Mouse (Mus musculus) hindbrain, embryonic 11.5 days (tissue): ENCODE results near the gene Tef. TPM values are rescaled to one million over a fixed set of nuclear protein-coding genes. Genes with fewer than 3 reads are reported as not detected.

Experiments used
- ATAC-seq: fragments of 200-750 bp; cut with Nextera tagmentation; 2 replicates; pipeline ENCODE4 v1.8.0; 2017; ENCODE audit warnings: mild to moderate bottlenecking, moderate TSS enrichment, moderate library complexity; ENCODE audit not compliant: low FRiP score
- DNase-seq: peaks from one replicate; pipeline ENCODE4 v3.0.0-alpha.2; 2015; ENCODE audit warnings: low spot score
- H3K27ac ChIP-seq: fragments of 300-500 bp; sonication (generic); 2 replicates; pipeline ENCODE4 v1.5.1; 2014; ENCODE audit warnings: mild to moderate bottlenecking, low read depth, low read length
- H3K27me3 ChIP-seq: fragments of 300-500 bp; sonication (generic); 2 replicates; pipeline ENCODE4 v1.6.1; 2014; ENCODE audit warnings: mild to moderate bottlenecking, low read length, moderate library complexity, mixed read lengths; ENCODE audit not compliant: control insufficient read depth, insufficient read depth
- H3K36me3 ChIP-seq: fragments of 300-500 bp; sonication (generic); 2 replicates; pipeline ENCODE4 v1.6.1; 2014; ENCODE audit warnings: mild to moderate bottlenecking, low read length, moderate library complexity, mixed read lengths; ENCODE audit not compliant: control insufficient read depth, insufficient read depth
- H3K4me1 ChIP-seq: fragments of 300-500 bp; sonication (generic); replicated peaks from 2 replicates; pipeline ENCODE4 v1.6.1; 2014; ENCODE audit warnings: low read length, mixed read lengths; ENCODE audit not compliant: control insufficient read depth, insufficient read depth
- H3K4me2 ChIP-seq: fragments of 300-500 bp; sonication (generic); replicated peaks from 2 replicates; pipeline ENCODE4 v1.6.1; 2014; ENCODE audit warnings: mild to moderate bottlenecking, low read depth, low read length
- H3K4me3 ChIP-seq: fragments of 300-500 bp; sonication (generic); 2 replicates; pipeline ENCODE4 v1.5.1; 2014; ENCODE audit warnings: low read depth, low read length
- H3K9ac ChIP-seq: fragments of 300-500 bp; sonication (generic); 2 replicates; pipeline ENCODE4 v1.6.1; 2014; ENCODE audit warnings: low read depth, low read length
- H3K9me3 ChIP-seq: fragments of 300-500 bp; sonication (generic); 2 replicates; pipeline ENCODE4 v1.6.1; 2016; ENCODE audit warnings: low read length; ENCODE audit not compliant: control insufficient read depth
- WGBS: fragments of 180-500 bp; shearing (Covaris S2); extraction: QIAGEN DNeasy Blood & Tissue Kit; methylation state at CpG from one replicate; pipeline ENCODE4 v1.1.7; 2014; 5-methylcytosine and 5-hydroxymethylcytosine counted together
- polyA plus RNA-seq: library from polyadenylated mRNA; unstranded; fragments of >200 nt; fragmentation: Nextera tagmentation; extraction: Ambion mirVana; gene quantifications from 2 replicates; pipeline ENCODE4 v1.2.1, GENCODE M21; 2014

Tef gene
- polyA plus RNA-seq, result 12.0 and 12.4 TPM in 2 replicates

DNA sequence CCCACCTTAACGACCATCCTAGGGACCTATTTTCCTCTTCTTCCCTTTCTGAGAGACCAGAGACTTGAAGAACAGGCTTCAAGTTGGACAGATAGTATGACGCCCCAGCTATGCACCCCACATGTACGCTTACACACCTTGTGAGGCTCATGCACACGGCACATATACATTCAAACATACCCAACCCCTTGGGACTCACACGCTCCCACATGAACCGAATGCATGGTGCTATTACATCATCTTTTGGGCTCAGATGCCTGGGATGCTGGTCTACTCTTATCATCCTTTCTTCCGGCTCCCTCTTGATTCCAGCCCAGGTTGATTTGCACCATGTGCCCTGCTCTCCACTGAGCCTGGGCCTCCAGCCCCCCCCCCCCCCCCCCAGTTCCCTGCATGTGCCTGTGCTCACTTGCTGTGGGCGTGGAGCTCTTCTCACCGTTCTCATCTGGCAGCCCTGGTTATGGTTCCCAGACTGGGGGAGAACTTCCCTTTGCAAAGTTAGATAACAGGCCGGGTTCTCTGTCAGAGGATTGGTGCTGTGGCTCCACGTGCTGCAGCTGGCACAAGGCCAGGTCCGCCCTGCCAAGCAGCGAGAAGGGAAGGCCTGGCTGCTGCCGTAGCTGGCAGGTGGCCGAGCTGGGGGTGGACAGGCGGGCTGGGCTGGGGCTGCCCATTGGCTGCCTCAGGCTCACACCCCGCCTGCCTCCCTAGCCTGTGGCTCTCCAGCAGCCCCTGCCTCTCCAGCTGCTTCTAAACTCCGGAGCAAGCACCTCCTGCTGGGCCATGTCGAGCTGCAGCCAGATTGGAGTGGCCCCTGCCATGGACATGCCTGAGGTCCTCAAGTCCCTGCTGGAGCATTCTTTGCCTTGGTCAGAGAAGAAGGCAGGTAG lies at the start of gene Tef:
Gene Tef, plus strand, starts transcription at position 421 of the 890 bp plus-strand sequence.
- Histone ChIP-seq H3K36me3 (no peaks in the 10 kb centered on the region), H3K27ac (no peak within 1 kb of the TSS), H3K4me2 (peak within 1 kb of the TSS; percentile 33), H3K27me3 (no peaks in the 10 kb centered on the region), H3K9ac (no peak within 1 kb of the TSS), H3K9me3 (no peaks in the 10 kb centered on the region), H3K4me3 (0 out of 2 replicates have a peak within 1 kb of the TSS, but pooled peaks have one; percentile 12), H3K4me1 (peaks cover 5% of the 10 kb centered on the region; the same call in 1 of the 2 replicates)
- DNase-seq (peak; percentile 84), ATAC-seq (peak; percentile 98)
- WGBS, result 29% methylated on average over 19 of the region's 19 CpGs

DNA sequence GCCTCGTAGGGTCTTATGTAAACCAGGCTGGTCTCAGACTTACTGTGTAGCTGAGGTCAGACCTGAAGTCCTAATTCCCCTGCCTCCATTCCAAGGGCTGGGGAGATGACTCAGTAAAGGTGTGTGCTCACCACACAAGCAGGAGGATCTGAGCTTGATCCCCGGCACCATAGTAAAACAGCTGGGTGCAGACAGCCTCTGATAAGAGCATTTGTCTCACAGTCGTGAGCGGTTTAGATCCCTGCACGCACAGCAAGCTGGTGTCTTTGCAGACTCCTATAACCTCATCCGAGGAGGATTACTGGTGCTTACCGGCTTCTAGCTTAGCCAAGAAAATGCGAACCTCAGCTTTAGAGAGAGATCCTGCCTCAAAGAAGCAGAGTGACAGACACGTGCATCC lies 48.6 kb upstream of the Tef start:
- no peaks in the 10 kb centered on the region for H3K36me3 ChIP-seq
- 93% methylated on average over 9 of the region's 9 CpGs for WGBS
- no peaks in the 10 kb centered on the region for H3K9me3 ChIP-seq
- H3K27me3 ChIP-seq, result no peaks in the 10 kb centered on the region
- H3K4me1 ChIP-seq, result no peaks in the 10 kb centered on the region
- no peak overlapping the region for H3K27ac ChIP-seq
- ATAC-seq (no peak), DNase-seq (no peak)
- no peak overlapping the region for H3K9ac ChIP-seq
- H3K4me3 ChIP-seq, result no peak overlapping the region
- no peak overlapping the region for H3K4me2 ChIP-seq

DNA sequence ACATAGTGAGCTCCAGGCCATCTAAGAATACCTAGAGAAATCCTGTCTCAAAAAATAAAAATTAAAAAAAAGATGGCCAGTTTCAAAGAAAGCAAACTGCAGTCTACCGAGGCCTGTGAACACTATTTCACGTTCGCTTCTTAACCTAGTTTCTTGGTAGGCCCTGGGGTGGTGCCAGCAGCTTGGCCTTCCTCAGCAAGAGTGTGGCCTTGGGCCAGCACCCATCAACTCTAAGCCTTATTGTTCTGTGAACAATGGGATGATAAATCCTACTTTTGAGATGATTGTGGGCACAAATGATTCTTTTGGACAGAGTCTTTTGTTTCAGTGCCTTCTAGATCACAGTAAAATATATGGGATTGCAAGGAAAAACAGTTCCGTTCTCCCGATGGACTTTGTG lies 43.5 kb upstream of the Tef start:
- Histone ChIP-seq H3K9ac (no peak overlapping the region), H3K4me2 (no peak overlapping the region), H3K9me3 (no peaks in the 10 kb centered on the region), H3K4me1 (no peaks in the 10 kb centered on the region), H3K36me3 (no peaks in the 10 kb centered on the region), H3K4me3 (no peak overlapping the region), H3K27ac (no peak overlapping the region), H3K27me3 (no peaks in the 10 kb centered on the region)
- WGBS, result 91% methylated on average over 5 of the region's 5 CpGs
- no peak for DNase-seq
- ATAC-seq, result no peak

DNA sequence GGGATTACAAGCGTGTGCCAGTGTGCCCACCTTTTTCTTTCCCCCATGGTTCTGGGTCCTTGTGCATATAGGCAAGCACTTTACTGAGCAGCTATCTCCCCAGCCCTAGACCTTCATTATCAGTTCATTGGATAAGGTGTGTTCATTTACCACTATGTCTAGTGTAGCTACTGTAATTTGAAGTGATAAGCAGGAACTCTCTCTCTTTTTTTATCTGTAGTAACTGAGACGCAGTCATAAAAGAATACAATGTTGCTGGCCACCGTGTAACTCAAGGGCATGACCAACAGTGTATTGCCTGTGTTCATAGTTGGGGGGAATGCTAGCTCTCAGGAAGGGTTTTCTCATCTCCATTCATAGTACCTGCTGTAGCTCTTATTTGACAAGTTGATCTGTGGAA lies 42.7 kb upstream of the Tef start:
- no peaks in the 10 kb centered on the region for H3K36me3 ChIP-seq
- no peak overlapping the region for H3K4me3 ChIP-seq
- H3K9me3 ChIP-seq, result no peaks in the 10 kb centered on the region
- H3K9ac ChIP-seq, result no peak overlapping the region
- no peak overlapping the region for H3K27ac ChIP-seq
- no peaks in the 10 kb centered on the region for H3K27me3 ChIP-seq
- 93% methylated on average over 3 of the region's 3 CpGs for WGBS
- no peak for ATAC-seq
- no peaks in the 10 kb centered on the region for H3K4me1 ChIP-seq
- no peak for DNase-seq
- no peak overlapping the region for H3K4me2 ChIP-seq

DNA sequence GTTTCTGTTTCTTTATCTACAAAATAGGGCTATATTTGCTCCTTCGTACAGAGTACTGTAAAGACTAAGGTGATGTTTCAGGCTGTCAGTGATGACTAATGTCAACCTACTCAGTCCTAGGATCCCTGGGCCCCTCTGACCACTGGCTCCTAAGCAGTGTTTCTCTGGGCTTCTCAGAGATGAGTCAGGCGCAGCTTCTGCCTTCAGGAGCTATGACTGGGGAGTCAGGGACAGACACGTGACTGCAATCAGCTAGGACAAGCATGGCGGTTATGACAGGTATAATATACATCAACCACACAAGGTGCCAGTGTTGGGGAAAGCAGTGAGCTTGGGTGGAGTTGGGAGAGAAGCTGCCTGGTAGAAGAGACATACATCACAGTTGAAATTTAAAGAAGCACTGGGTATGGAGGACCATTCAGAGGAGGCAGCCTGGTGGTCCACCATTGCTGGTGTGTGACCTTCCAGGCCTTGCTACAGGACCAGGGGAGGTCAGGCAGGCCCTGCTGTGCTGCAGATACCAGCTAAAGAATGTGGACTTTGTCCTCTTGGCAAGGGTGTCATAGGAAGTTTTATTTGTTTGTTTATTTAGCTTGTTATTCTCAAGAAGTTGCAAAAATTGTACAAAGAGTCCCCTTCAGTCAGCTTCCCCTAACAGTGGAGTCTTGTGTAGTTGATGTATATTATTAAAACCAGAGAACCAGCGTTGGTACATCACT lies 41.7 kb upstream of the Tef start:
- DNase-seq (no peak), ATAC-seq (no peak)
- WGBS, result 95% methylated on average over 5 of the region's 5 CpGs
- H3K27me3 ChIP-seq, result no peaks in the 10 kb centered on the region
- H3K4me3 ChIP-seq, result no peak overlapping the region
- H3K27ac ChIP-seq, result no peak overlapping the region
- H3K4me2 ChIP-seq, result no peak overlapping the region
- H3K9ac ChIP-seq, result no peak overlapping the region
- no peaks in the 10 kb centered on the region for H3K4me1 ChIP-seq
- H3K9me3 ChIP-seq, result no peaks in the 10 kb centered on the region
- no peaks in the 10 kb centered on the region for H3K36me3 ChIP-seq

DNA sequence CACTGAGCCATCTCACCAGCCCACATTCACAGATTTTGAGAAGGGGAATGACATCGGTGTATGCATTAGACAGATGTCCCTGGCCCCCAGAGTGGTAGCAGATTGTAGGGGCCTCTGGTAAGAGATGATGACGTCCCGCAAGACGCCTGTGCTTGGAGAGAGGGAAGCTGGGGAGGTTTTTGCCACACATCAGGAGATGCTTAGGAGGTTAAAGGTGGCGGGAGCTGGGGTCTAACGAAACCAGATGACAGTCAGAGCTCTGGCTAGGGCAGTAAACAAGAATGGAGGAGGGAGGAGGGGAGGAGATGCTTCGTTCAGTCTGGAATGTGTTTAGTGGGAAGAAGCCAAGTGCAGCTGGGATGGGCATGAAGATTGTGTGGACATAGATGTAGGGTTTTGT lies 40.8 kb upstream of the Tef start:
- Histone ChIP-seq H3K36me3 (no peaks in the 10 kb centered on the region), H3K4me2 (no peak overlapping the region), H3K27me3 (no peaks in the 10 kb centered on the region), H3K27ac (no peak overlapping the region), H3K4me1 (no peaks in the 10 kb centered on the region), H3K4me3 (no peak overlapping the region), H3K9ac (no peak overlapping the region), H3K9me3 (no peaks in the 10 kb centered on the region)
- WGBS, result 80% methylated on average over 7 of the region's 7 CpGs
- DNase-seq (peak; percentile 13), ATAC-seq (no peak)

DNA sequence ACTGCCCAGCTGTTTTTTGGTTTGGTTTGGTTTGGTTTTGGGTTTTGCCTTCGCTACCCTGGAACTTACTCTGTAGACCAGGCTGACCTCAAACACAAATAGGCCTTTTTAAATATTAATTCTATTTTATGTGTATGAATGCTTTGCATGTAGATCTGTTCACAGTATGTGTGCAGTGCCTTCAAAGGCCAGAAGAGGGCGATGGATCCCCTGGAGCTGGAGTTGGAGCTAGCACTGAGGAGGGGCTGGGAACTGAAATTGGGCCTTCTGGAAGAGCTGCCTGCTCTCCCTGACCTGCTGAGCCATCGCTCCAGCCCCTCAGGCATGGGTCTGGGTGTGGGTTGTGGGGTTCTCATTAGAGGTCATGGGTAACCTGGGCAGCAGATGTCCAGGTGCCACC lies 40.3 kb upstream of the Tef start:
- Histone ChIP-seq H3K4me1 (no peaks in the 10 kb centered on the region), H3K27me3 (no peaks in the 10 kb centered on the region), H3K4me3 (no peak overlapping the region), H3K9me3 (no peaks in the 10 kb centered on the region), H3K4me2 (no peak overlapping the region), H3K9ac (no peak overlapping the region), H3K36me3 (no peaks in the 10 kb centered on the region), H3K27ac (no peak overlapping the region)
- DNase-seq (no peak), ATAC-seq (no peak)
- WGBS, result 89% methylated on average over 3 of the region's 3 CpGs

DNA sequence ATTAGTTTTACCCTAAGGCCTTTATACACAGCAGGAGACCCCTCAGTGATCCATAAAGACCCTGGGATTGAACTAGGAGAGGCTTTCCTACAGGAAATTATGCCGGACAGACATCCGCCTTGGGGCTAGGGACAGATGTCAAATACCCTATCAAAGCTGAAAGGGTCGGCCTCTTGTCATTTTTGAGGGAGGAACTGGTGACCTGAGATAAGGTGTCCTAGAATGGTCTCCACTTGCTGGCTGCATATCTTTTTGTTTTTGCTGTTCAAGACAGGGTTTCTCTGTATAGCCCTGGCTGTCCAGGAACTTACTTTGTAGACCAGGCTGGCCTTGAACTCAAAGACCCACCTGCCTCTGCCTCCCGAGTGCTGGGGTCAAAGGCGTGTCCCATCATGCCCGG lies 37.6 kb upstream of the Tef start:
- no peak overlapping the region for H3K27ac ChIP-seq
- no peak for ATAC-seq
- no peaks in the 10 kb centered on the region for H3K9me3 ChIP-seq
- H3K4me3 ChIP-seq, result no peak overlapping the region
- H3K27me3 ChIP-seq, result no peaks in the 10 kb centered on the region
- H3K4me2 ChIP-seq, result no peak overlapping the region
- peaks cover 4% of the 10 kb centered on the region; the same call in 1 of the 2 replicates for H3K36me3 ChIP-seq
- WGBS, result 91% methylated on average over 6 of the region's 6 CpGs
- no peak overlapping the region for H3K9ac ChIP-seq
- no peaks in the 10 kb centered on the region for H3K4me1 ChIP-seq
- DNase-seq, result no peak
